Mouse (Mus musculus) ES-Bruce4 (cell line): ENCODE measurements around the gene Rap1gap2. TPM values are rescaled to one million over a fixed set of nuclear protein-coding genes. Genes with fewer than 3 reads are reported as not detected.

Experiments used
- H3K27ac ChIP-seq: 2 replicates; pipeline ENCODE4 v1.5.1; 2012; ENCODE audit warnings: low read length, inconsistent platforms; ENCODE audit not compliant: insufficient read depth
- H3K27me3 ChIP-seq: 2 replicates; pipeline ENCODE4 v1.6.1; 2012; ENCODE audit warnings: mild to moderate bottlenecking, low read length, inconsistent platforms; ENCODE audit not compliant: control insufficient read depth, poor library complexity, insufficient read depth, severe bottlenecking
- H3K36me3 ChIP-seq: 2 replicates; pipeline ENCODE4 v1.6.1; 2012; ENCODE audit warnings: inconsistent platforms, mild to moderate bottlenecking, low read length, moderate library complexity; ENCODE audit not compliant: control insufficient read depth, poor library complexity, insufficient read depth, severe bottlenecking
- H3K4me1 ChIP-seq: one replicate; pipeline ENCODE4 v1.8.1; 2011; ENCODE audit warnings: low read length; ENCODE audit not compliant: control insufficient read depth, insufficient read depth
- H3K4me3 ChIP-seq: 2 replicates; pipeline ENCODE4 v1.5.1; 2011; ENCODE audit warnings: low read depth, mild to moderate bottlenecking, low read length
- H3K9ac ChIP-seq: 2 replicates; pipeline ENCODE4 v1.6.1; 2012; ENCODE audit warnings: low read depth, mild to moderate bottlenecking, inconsistent platforms; ENCODE audit not compliant: poor library complexity, severe bottlenecking
- H3K9me3 ChIP-seq: replicated peaks from 2 replicates; pipeline ENCODE4 v1.6.1; 2012; ENCODE audit warnings: mild to moderate bottlenecking, low read length, inconsistent platforms; ENCODE audit not compliant: control insufficient read depth, poor library complexity, insufficient read depth, severe bottlenecking
- CTCF ChIP-seq: IDR thresholded peaks from one replicate; pipeline ENCODE4 v1.8.1; 2011; ENCODE audit warnings: low read depth, low read length
- EP300 ChIP-seq: IDR thresholded peaks from 2 replicates; pipeline ENCODE4 v1.6.1; 2011; ENCODE audit warnings: low read depth, low read length; ENCODE audit not compliant: insufficient read depth
- POLR2A ChIP-seq: IDR thresholded peaks from one replicate; pipeline ENCODE4 v1.8.1; 2011; ENCODE audit warnings: low read length; ENCODE audit not compliant: insufficient read depth
- polyA plus RNA-seq: library from polyadenylated mRNA; stranded (reverse); fragments of >200 nt; gene quantifications from 2 replicates; pipeline ENCODE4 v1.2.4, GENCODE M21; 2011; ENCODE audit warnings: low read depth; ENCODE audit not compliant: missing spikeins, insufficient read depth, insufficient read length

The Rap1gap2 gene
- polyA plus RNA-seq, 1 experiment, result 5.7 TPM

DNA sequence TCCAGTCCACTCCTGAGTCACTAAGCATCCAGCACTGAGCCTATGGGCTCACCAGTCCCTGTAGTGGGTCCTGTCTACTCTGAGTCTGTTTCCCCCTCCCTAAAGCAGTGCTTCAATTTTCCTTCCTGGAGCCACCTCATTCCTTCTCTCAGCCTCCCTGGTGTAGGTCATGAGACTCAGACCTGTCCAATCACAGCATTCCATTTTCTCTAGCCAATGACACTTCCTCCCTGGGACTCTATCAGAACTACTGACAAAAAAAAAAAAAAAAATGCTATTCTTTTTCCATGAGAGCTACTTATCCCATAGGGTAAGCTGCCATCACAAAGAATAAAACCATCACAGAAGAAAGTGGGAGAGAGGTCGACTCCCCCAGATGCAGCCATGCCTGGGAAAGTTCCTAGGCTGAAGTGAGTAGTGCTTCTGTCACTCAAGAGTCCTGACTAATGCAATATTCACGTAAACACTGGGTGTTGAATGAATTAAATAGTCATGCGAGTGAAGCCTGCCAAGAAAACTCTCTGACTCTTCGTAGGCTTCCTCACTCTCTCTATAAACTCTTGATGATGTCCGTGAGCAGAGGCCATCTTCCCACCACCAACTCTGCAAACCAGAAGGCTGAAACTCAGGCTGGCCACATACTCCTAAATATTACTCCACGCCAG, 127.4 kb downstream of the Rap1gap2 start:
- no peaks in the 10 kb centered on the region for H3K36me3 ChIP-seq
- H3K9ac ChIP-seq, result no peak overlapping the region
- no peaks in the 10 kb centered on the region for H3K4me1 ChIP-seq
- no peak overlapping the region for H3K4me3 ChIP-seq
- H3K9me3 ChIP-seq, result no peaks in the 10 kb centered on the region
- no peak overlapping the region for H3K27ac ChIP-seq
- no peak for TF ChIP-seq CTCF
- TF ChIP-seq EP300, result no peak
- no peaks in the 10 kb centered on the region for H3K27me3 ChIP-seq

GRCm38 (mm10) chr11:74481797-74482196, 128.9 kb downstream of the Rap1gap2 start:
- Histone ChIP-seq H3K27me3 (no peaks in the 10 kb centered on the region), H3K9ac (no peak overlapping the region), H3K4me3 (no peak overlapping the region), H3K9me3 (no peaks in the 10 kb centered on the region), H3K4me1 (no peaks in the 10 kb centered on the region), H3K36me3 (no peaks in the 10 kb centered on the region), H3K27ac (no peak overlapping the region)
- TF ChIP-seq POLR2A (no peak), CTCF (peak; percentile 48)

- Histone ChIP-seq H3K4me3 (no peak overlapping the region), H3K4me1 (no peaks in the 10 kb centered on the region), H3K36me3 (no peaks in the 10 kb centered on the region), H3K27me3 (no peaks in the 10 kb centered on the region), H3K9me3 (no peaks in the 10 kb centered on the region), H3K27ac (no peak overlapping the region), H3K9ac (no peak overlapping the region)
- no peak for TF ChIP-seq CTCF
- no peak for TF ChIP-seq POLR2A
- TF ChIP-seq EP300, result no peak
These were observed 130.9 kb downstream of the Rap1gap2 start for GRCm38 (mm10) chr11:74479715-74480289.

- H3K9ac ChIP-seq, result no peak overlapping the region
- H3K27ac ChIP-seq, result no peak overlapping the region
- no peaks in the 10 kb centered on the region for H3K4me1 ChIP-seq
- TF ChIP-seq POLR2A, result no peak
- no peak for TF ChIP-seq CTCF
- no peak for TF ChIP-seq EP300
- no peak overlapping the region for H3K4me3 ChIP-seq
- H3K27me3 ChIP-seq, result no peaks in the 10 kb centered on the region
- no peaks in the 10 kb centered on the region for H3K9me3 ChIP-seq
- no peaks in the 10 kb centered on the region for H3K36me3 ChIP-seq
These were observed 131.8 kb downstream of the Rap1gap2 start for GRCm38 (mm10) chr11:74478877-74479276.

DNA sequence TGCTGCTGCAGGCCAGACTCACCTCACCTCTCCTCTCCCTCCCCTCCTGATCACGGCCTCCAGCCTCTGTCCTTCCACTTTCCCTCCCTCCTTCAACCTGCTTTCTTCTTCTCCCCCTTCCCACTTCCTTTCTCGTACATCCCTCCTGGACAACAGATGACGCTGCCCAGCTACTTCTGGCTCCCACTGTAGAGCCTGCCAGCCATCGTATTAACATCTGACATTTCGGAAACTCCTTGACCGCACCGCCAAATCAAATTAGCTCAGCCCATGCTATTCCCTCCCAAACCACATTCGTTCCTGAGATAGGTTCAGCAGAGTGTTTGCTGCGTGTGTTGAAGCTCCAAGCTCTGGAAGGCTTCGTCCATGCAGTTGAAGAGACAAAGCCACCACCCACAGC, 138.0 kb downstream of the Rap1gap2 start:
- no peaks in the 10 kb centered on the region for H3K4me1 ChIP-seq
- H3K27ac ChIP-seq, result no peak overlapping the region
- no peak overlapping the region for H3K4me3 ChIP-seq
- H3K9me3 ChIP-seq, result no peaks in the 10 kb centered on the region
- no peaks in the 10 kb centered on the region for H3K36me3 ChIP-seq
- TF ChIP-seq EP300 (no peak), POLR2A (no peak), CTCF (no peak)
- H3K9ac ChIP-seq, result no peak overlapping the region
- H3K27me3 ChIP-seq, result no peaks in the 10 kb centered on the region

DNA sequence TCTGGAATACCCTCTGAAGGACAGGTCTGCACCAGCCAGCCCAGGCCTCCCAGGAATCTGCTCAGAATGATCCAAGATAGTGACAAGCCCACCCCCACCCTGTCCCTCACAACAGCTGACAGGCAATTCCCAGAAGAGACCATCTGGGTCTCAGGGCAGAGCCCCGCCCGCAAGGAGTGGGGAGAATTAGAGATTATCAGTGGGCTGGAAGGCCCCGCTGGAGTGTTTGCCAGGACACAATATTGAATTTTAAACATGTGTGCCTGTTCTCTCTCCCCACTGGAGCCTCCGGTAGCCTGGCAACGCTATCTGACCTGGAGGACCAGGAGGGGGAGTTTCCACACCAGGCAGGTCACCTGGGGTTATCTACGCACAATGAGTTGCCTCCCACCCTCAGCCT, 142.5 kb downstream of the Rap1gap2 start:
- H3K9ac ChIP-seq, result no peak overlapping the region
- no peaks in the 10 kb centered on the region for H3K9me3 ChIP-seq
- H3K36me3 ChIP-seq, result no peaks in the 10 kb centered on the region
- TF ChIP-seq EP300 (no peak), POLR2A (no peak), CTCF (no peak)
- no peak overlapping the region for H3K27ac ChIP-seq
- H3K4me3 ChIP-seq, result no peak overlapping the region
- no peaks in the 10 kb centered on the region for H3K27me3 ChIP-seq
- no peaks in the 10 kb centered on the region for H3K4me1 ChIP-seq
